Mouse (Mus musculus) CH12.LX (cell line): ENCODE data around the gene Oas3.

Experiments
- CHD2 ChIP-seq: IDR thresholded peaks from 2 replicates; pipeline ENCODE4 v1.6.1; 2011; ENCODE audit warnings: low read length, improper control_type of control experiment
- CTCF ChIP-seq, 2 experiments: IDR thresholded peaks in 1 of 2; conservative IDR thresholded peaks in 1 of 2; 2 replicates each; pipeline ENCODE4 v1.5.1; 2011 to 2012; ENCODE audit warnings: low read depth in 2 of 2, low read length in 2 of 2, improper control_type of control experiment in 1 of 2, inconsistent platforms in 1 of 2, mild to moderate bottlenecking in 1 of 2, moderate library complexity in 1 of 2
- ETS1 ChIP-seq: conservative IDR thresholded peaks from 2 replicates; pipeline ENCODE4 v1.6.1; 2012; ENCODE audit warnings: low read depth, mild to moderate bottlenecking, inconsistent platforms, low read length, improper control_type of control experiment, moderate library complexity
- NRF1 ChIP-seq: IDR thresholded peaks from 2 replicates; pipeline ENCODE4 v1.6.1; 2014; ENCODE audit warnings: low read depth, mild to moderate bottlenecking, inconsistent platforms, low read length, improper control_type of control experiment, moderate library complexity
- POLR2A ChIP-seq: IDR thresholded peaks from 2 replicates; pipeline ENCODE4 v1.6.1; 2011; ENCODE audit warnings: low read depth, mild to moderate bottlenecking, improper control_type of control experiment, low read length
- RCOR1 ChIP-seq: conservative IDR thresholded peaks from 2 replicates; pipeline ENCODE4 v1.6.1; 2012; ENCODE audit warnings: low read depth, mild to moderate bottlenecking, inconsistent platforms, low read length, improper control_type of control experiment
- SMC3 ChIP-seq: IDR thresholded peaks from 2 replicates; pipeline ENCODE4 v1.6.1; 2011; ENCODE audit warnings: low read depth, low read length, improper control_type of control experiment
- ZKSCAN1 ChIP-seq: IDR thresholded peaks from 2 replicates; pipeline ENCODE4 v1.6.1; 2012; ENCODE audit warnings: low read depth, inconsistent platforms, low read length, improper control_type of control experiment, borderline replicate concordance
- ZMIZ1 ChIP-seq: IDR thresholded peaks from 2 replicates; pipeline ENCODE4 v1.6.1; 2012; ENCODE audit warnings: low read depth, mild to moderate bottlenecking, inconsistent platforms, low read length, improper control_type of control experiment

- TF ChIP-seq RCOR1 (no peak), CHD2 (no peak), SMC3 (no peak), ETS1 (no peak), POLR2A (peak; percentile 77), ZMIZ1 (0 out of 2 replicates have a peak, but pooled peaks have one; percentile 44), CTCF (conservative IDR thresholded peaks at IDR 0.05 in 1 of 2, IDR thresholded peaks at IDR 0.05 in 1 of 2; ENCODE audit: low read depth in 2 of 2, low read length in 2 of 2) (no peak), ZKSCAN1 (no peak), NRF1 (no peak)
Measured at GRCm38 (mm10) chr5:120811951-120812819, 34.7 kb upstream of the Oas3 start, which contains the start of gene Oas1c.
